Mouse (Mus musculus) thymus, adult 2 months (tissue): ENCODE results near the gene Arl11. TPM values are rescaled to one million over a fixed set of nuclear protein-coding genes. Genes with fewer than 3 reads are reported as not detected.
"Not testable (repeated sequence)": the region's sequence is repeated elsewhere in the genome, so short reads cannot be mapped to it uniquely, and the experiment has no call there.

Source experiments
- DNase-seq: peaks from one replicate; pipeline ENCODE4 v3.0.0; 2021
- H3K27ac ChIP-seq: fragments of 200-500 bp; 2 replicates; pipeline ENCODE4 v1.5.1; 2012; ENCODE audit warnings: low read length, control low read depth; ENCODE audit not compliant: control insufficient read depth, insufficient read depth
- H3K27me3 ChIP-seq: fragments of 200-500 bp; 2 replicates; pipeline ENCODE4 v1.6.1; 2012; ENCODE audit warnings: mild to moderate bottlenecking, low read length, moderate library complexity, mixed read lengths; ENCODE audit not compliant: control insufficient read depth, insufficient read depth
- H3K36me3 ChIP-seq: fragments of 200-500 bp; 2 replicates; pipeline ENCODE4 v1.6.1; 2012; ENCODE audit warnings: mild to moderate bottlenecking, low read length, moderate library complexity; ENCODE audit not compliant: control insufficient read depth, insufficient read depth
- H3K4me1 ChIP-seq: fragments of 200-500 bp; replicated peaks from 2 replicates; pipeline ENCODE4 v1.6.1; 2012; ENCODE audit warnings: low read length; ENCODE audit not compliant: control insufficient read depth, insufficient read depth
- H3K4me3 ChIP-seq: fragments of 200-500 bp; 2 replicates; pipeline ENCODE4 v1.5.1; 2012; ENCODE audit warnings: mild to moderate bottlenecking, low read length, control low read depth, moderate library complexity; ENCODE audit not compliant: control insufficient read depth, insufficient read depth
- CTCF ChIP-seq: fragments of 200-500 bp; IDR thresholded peaks from 2 replicates; pipeline ENCODE4 v1.5.1; 2012; ENCODE audit warnings: mild to moderate bottlenecking, control low read depth, low read length, moderate library complexity, borderline replicate concordance; ENCODE audit not compliant: control insufficient read depth, poor library complexity, insufficient read depth; ENCODE audit errors: extremely low read depth
- POLR2A ChIP-seq: fragments of 200-500 bp; IDR thresholded peaks from 2 replicates; pipeline ENCODE4 v1.6.1; 2012; ENCODE audit warnings: mild to moderate bottlenecking, low read length, control low read depth, moderate library complexity; ENCODE audit not compliant: control insufficient read depth, poor library complexity, insufficient read depth; ENCODE audit errors: extremely low read depth
- WGBS: fragments of 180-500 bp; shearing (Covaris S2); methylation state at CpG from one replicate; pipeline ENCODE4 v1.1.7; 2018; 5-methylcytosine and 5-hydroxymethylcytosine counted together
- polyA plus RNA-seq: library from polyadenylated mRNA; depleted of rRNA; stranded (reverse); fragments of >200 nt; gene quantifications from 2 replicates; pipeline ENCODE4 v1.2.3, GENCODE M21; 2012

The Arl11 gene
- polyA plus RNA-seq, 1 experiment = 3.4 TPM

DNA sequence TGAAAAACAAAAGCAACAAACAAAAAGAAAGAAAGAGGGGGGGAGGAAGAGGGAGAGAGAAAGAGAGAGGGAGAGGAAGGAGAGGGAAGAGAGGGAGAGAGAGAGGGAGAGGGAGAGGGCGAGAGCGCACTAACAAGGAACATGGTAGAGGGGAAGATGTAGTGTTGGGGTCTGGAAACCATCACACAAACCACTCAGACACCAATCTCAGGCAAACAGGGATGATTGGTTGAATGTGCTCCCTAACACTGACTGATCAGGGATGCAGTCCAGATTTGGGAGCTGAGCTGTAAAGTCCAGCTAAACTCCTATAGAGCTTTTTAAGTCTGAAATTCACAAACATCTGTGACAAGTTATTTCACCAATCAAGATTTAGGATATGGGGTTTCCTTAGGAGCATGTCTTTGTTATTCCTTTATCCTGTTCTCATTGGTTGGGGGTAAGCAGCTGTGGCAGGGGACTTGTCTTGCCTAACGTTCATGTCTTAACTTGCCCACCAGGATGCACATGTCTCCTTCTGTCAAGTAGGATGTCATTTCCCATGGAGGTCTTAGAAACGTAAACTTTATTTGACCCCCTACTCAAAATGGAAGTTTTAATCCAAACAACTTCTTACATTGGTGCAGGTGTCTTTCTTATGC is 5.5 kb upstream of the Arl11 start:
- Histone ChIP-seq H3K36me3 (no peaks in the 10 kb centered on the region), H3K27ac (no peak overlapping the region), H3K4me3 (no peak overlapping the region), H3K27me3 (no peaks in the 10 kb centered on the region), H3K4me1 (no peaks in the 10 kb centered on the region)
- DNase-seq = no peak
- no peak for TF ChIP-seq POLR2A
- TF ChIP-seq CTCF = no peak
- 77% methylated on average over 4 of the region's 4 CpGs for WGBS

- DNase-seq = no peak
- Histone ChIP-seq H3K4me3 (no peak overlapping the region), H3K27ac (no peak overlapping the region), H3K4me1 (peaks cover 16% of the 10 kb centered on the region), H3K27me3 (no peaks in the 10 kb centered on the region), H3K36me3 (no peaks in the 10 kb centered on the region)
- TF ChIP-seq POLR2A (no peak), CTCF (no peak)
- 30% methylated on average over 7 of the region's 7 CpGs for WGBS
Observed at GRCm38 (mm10) chr14:61310036-61310772, 651 bp downstream of the Arl11 start.

- H3K4me3 ChIP-seq = no peak overlapping the region
- 25% methylated on average over 12 of the region's 12 CpGs for WGBS
- H3K4me1 ChIP-seq = peaks cover 16% of the 10 kb centered on the region
- DNase-seq = no peak
- TF ChIP-seq POLR2A (no peak), CTCF (no peak)
- no peaks in the 10 kb centered on the region for H3K36me3 ChIP-seq
- no peak overlapping the region for H3K27ac ChIP-seq
- no peaks in the 10 kb centered on the region for H3K27me3 ChIP-seq
Observed at GRCm38 (mm10) chr14:61310963-61311362, 1.4 kb downstream of the Arl11 start.

DNA sequence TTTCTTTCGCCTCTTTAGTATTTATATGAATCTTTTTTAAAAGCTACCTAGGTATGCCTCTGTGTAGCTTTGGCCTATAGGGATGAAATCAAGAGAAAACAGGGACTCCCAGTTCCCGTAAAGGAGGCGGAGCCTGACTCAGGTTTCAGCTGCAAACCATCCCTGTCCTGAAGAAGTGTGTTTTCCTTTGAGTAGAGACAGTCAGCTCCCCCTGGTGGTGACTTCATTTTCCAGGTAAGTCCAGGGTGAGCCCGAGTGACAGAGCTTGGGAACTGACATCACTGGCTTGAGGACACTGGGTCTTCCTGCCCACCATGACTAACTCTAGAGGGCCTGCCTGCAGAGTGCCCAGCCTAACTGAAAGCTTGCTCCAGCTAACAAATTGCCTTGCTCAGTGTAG is 7.3 kb downstream of the Arl11 start:
- H3K27me3 ChIP-seq = no peaks in the 10 kb centered on the region
- H3K4me3 ChIP-seq = no peak overlapping the region
- DNase-seq = peak; percentile 69
- no peak for TF ChIP-seq POLR2A
- peak; percentile 25; the same call in 1 of the 2 replicates for TF ChIP-seq CTCF
- no peaks in the 10 kb centered on the region for H3K4me1 ChIP-seq
- H3K36me3 ChIP-seq = no peaks in the 10 kb centered on the region
- 50% methylated on average over 4 of the region's 4 CpGs for WGBS
- no peak overlapping the region for H3K27ac ChIP-seq

DNA sequence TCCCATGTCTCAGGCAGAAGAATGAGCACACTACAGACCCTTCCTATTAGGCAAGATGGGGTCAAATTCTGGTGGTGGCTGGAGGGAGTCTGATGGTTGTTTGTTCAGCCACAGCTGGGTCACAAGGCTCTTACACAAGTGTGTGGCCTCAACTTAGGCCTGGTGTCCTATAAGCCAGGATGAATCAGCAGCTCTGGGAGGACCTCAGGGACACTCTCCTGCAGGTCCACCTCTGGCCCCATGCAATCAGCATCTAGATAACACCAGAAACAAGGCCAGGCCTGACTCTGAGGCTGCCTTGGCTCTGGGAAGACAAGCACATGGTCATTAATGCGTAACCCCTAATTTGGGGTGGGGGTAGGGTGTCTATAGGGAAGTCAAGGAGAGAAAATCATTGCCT is 11.2 kb downstream of the Arl11 start:
- Histone ChIP-seq H3K4me1 (no peaks in the 10 kb centered on the region), H3K27me3 (no peaks in the 10 kb centered on the region), H3K4me3 (no peak overlapping the region), H3K36me3 (no peaks in the 10 kb centered on the region), H3K27ac (no peak overlapping the region)
- DNase-seq = no peak
- WGBS = 100% methylated on average over 1 of the region's 1 CpGs
- TF ChIP-seq CTCF (no peak), POLR2A (no peak)

- 84% methylated on average over 4 of the region's 4 CpGs for WGBS
- H3K36me3 ChIP-seq = no peaks in the 10 kb centered on the region
- DNase-seq = no peak
Observed at GRCm38 (mm10) chr14:61321200-61321599, 11.6 kb downstream of the Arl11 start.

DNA sequence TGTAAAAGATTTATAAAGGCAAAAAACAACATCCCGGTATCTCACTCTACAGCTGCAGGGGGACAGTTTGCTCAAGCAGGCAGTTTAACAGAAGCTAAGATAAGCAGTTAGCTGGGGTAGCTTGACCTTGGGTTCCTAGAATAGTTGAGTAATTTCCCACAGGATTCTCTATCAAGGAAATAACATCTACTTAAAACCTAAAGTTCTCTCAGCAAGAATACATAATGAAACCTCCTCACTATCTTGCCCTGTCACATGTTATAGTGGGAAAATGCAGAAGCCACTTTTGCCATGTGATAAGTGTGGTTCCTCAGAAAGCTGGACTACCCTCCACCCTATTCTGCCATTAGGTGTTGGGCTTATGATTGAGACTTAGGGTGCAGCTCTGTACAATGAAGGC is 13.2 kb downstream of the Arl11 start:
- Histone ChIP-seq H3K27me3 (no peaks in the 10 kb centered on the region), H3K4me1 (peaks cover 3% of the 10 kb centered on the region; the same call in 1 of the 2 replicates), H3K36me3 (no peaks in the 10 kb centered on the region), H3K4me3 (no peak overlapping the region), H3K27ac (no peak overlapping the region)
- TF ChIP-seq POLR2A = no peak
- no peak for TF ChIP-seq CTCF
- no peak for DNase-seq
- 92% methylated on average over 1 of the region's 1 CpGs for WGBS

More at GRCm38 (mm10) chr14:61321200-61321599, 11.6 kb downstream of the Arl11 start:
- Histone ChIP-seq H3K4me3 (no peak overlapping the region), H3K27ac (no peak overlapping the region), H3K27me3 (no peaks in the 10 kb centered on the region), H3K4me1 (no peaks in the 10 kb centered on the region)
- TF ChIP-seq CTCF = no peak
- no peak for TF ChIP-seq POLR2A

DNA sequence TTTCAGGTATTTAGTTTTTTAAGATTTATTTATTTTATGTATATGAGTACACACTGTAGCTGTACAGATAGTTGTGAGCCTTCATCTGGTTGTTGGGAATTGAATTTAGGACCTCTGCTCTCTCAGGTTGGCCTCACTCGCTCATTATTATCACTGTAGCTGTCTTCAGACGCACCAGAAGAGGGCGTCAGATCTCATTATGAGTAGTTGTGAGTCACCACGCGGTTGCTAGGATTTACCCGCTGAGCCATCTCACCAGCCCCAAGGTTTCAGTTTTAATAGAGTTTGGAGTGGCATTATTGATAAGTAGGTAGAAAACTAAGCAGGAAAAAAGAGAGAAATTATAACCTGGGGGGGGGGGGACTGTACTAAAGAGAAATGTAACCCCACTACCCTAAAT is 17.5 kb downstream of the Arl11 start:
- peaks cover 11% of the 10 kb centered on the region for H3K4me1 ChIP-seq
- not testable (repeated sequence) for H3K36me3 ChIP-seq, H3K27me3 ChIP-seq, DNase-seq, H3K27ac ChIP-seq, H3K4me3 ChIP-seq
- WGBS = 72% methylated on average over 6 of the region's 6 CpGs
